Mouse (Mus musculus): ENCODE data around the gene Akap9. TPM values are rescaled to one million over a fixed set of nuclear protein-coding genes. Genes with fewer than 3 reads are reported as not detected.
A peak's percentile ranks its signal among the peaks of the same experiment; 100 is the strongest.
"Not testable (repeated sequence)": the region's sequence is repeated elsewhere in the genome, so short reads cannot be mapped to it uniquely, and the experiment has no call there.

The Akap9 gene
- total RNA-seq (2021): 10 to 100 TPM; 67.1 to 68.3 TPM
- long read RNA-seq, full-length matches to known transcripts: 2 of 10 reads
- long read RNA-seq, partial matches to known transcripts: 7 of 10 reads
- long read RNA-seq, other reads (novel, unspliced or antisense): 1 of 10 reads

GRCm38 (mm10) chr5:3927801-3928689, at the start of gene Akap9:
Gene Akap9, plus strand, starts transcription at chr5:3928054.
- peak; percentile 54 to 66 for DNase-seq (ENCODE audit: low spot score in 2 of 2)

- DNase-seq (ENCODE audit: low spot score in 2 of 2): not testable (repeated sequence)
These were observed 41.0 kb upstream of the Akap9 start for GRCm38 (mm10) chr5:3886862-3887261.

GRCm38 (mm10) chr5:3889201-3889600, 38.7 kb upstream of the Akap9 start:
- DNase-seq (ENCODE audit: low spot score in 2 of 2): no peak

GRCm38 (mm10) chr5:3893459-3894293, 34.2 kb upstream of the Akap9 start, which contains the start of gene Mterf1a:
Gene Mterf1a, minus strand, starts transcription at chr5:3893933.
- DNase-seq (ENCODE audit: low spot score in 2 of 2): peak; percentile 6 to 50

GRCm38 (mm10) chr5:3894294-3894619, 33.6 kb upstream of the Akap9 start:
- DNase-seq (ENCODE audit: low spot score in 2 of 2): not testable (repeated sequence)

- DNase-seq (ENCODE audit: low spot score in 2 of 2): no peak
These were observed 22.4 kb upstream of the Akap9 start for GRCm38 (mm10) chr5:3905471-3905870.

GRCm38 (mm10) chr5:3922350-3922749, 5.5 kb upstream of the Akap9 start:
- no peak for DNase-seq (ENCODE audit: low spot score in 2 of 2)

- no peak for DNase-seq (ENCODE audit: low spot score in 2 of 2)
These were observed 1.2 kb upstream of the Akap9 start for GRCm38 (mm10) chr5:3926666-3927065.

GRCm38 (mm10) chr5:3928690-3929046, 814 bp downstream of the Akap9 start:
- peak in 1 of 2 experiments; percentile 24 for DNase-seq (ENCODE audit: low spot score in 2 of 2)

- DNase-seq (ENCODE audit: low spot score in 2 of 2): no peak
These were observed 2.9 kb downstream of the Akap9 start for GRCm38 (mm10) chr5:3930760-3931159.

GRCm38 (mm10) chr5:3931636-3932035, 3.8 kb downstream of the Akap9 start:
- no peak for DNase-seq (ENCODE audit: low spot score in 2 of 2)

GRCm38 (mm10) chr5:3933551-3933950, 5.7 kb downstream of the Akap9 start:
- no peak for DNase-seq (ENCODE audit: low spot score in 2 of 2)

- DNase-seq (ENCODE audit: low spot score in 2 of 2): no peak
These were observed 7.4 kb downstream of the Akap9 start for GRCm38 (mm10) chr5:3935266-3935665.

- no peak for DNase-seq (ENCODE audit: low spot score in 2 of 2)
These were observed 8.1 kb downstream of the Akap9 start for GRCm38 (mm10) chr5:3935778-3936554.

- DNase-seq (ENCODE audit: low spot score in 2 of 2): no peak
These were observed 11.1 kb downstream of the Akap9 start for GRCm38 (mm10) chr5:3938905-3939304.

GRCm38 (mm10) chr5:3939335-3939734, 11.5 kb downstream of the Akap9 start:
- no peak for DNase-seq (ENCODE audit: low spot score in 2 of 2)

- DNase-seq (ENCODE audit: low spot score in 2 of 2): peak in 1 of 2 experiments; percentile 69
These were observed 13.4 kb downstream of the Akap9 start for GRCm38 (mm10) chr5:3941240-3941639.

- DNase-seq (ENCODE audit: low spot score in 2 of 2): not testable (repeated sequence)
These were observed 15.3 kb downstream of the Akap9 start for GRCm38 (mm10) chr5:3943169-3943568.

GRCm38 (mm10) chr5:3952498-3952897, 24.6 kb downstream of the Akap9 start:
- DNase-seq (ENCODE audit: low spot score in 2 of 2): no peak

GRCm38 (mm10) chr5:3954541-3954940, 26.7 kb downstream of the Akap9 start:
- DNase-seq (ENCODE audit: low spot score in 2 of 2): no peak

GRCm38 (mm10) chr5:3961286-3961685, 33.4 kb downstream of the Akap9 start:
- DNase-seq (ENCODE audit: low spot score in 2 of 2): no peak
